Mouse (Mus musculus) G1E-ER4 (cell line): ENCODE results near the gene Ces2f. TPM values are rescaled to one million over a fixed set of nuclear protein-coding genes. Genes with fewer than 3 reads are reported as not detected.

ENCODE experiments used
- GATA1 ChIP-seq: IDR thresholded peaks from one replicate; pipeline ENCODE4 v1.8.0; 2012; ENCODE audit warnings: low read length, inconsistent platforms
- polyA plus RNA-seq: library from polyadenylated mRNA; stranded (reverse); fragments of >175 nt; gene quantifications from 2 replicates; pipeline ENCODE4 v1.2.3, GENCODE M21; 2012

The Ces2f gene
- polyA plus RNA-seq = not detected in 2 replicates

DNA sequence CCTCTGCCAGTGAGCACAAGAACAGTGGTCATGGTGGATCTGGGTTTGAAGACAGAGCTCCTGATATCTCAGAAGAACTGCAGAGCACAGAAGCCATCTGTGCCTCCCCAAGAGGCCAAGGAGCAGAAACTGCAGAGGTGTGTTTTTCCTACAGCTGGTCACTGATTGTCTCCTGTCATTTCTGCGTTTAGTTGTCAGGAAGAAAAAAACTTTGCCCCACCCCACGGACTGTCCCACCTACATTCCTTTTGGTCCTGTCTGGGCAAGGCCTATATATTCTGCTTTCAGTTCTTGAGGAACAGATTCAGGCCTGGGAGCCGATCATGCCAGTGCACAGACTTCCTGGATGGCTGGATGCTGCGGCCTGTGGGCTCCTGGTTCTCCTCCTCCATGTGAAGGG, at the start of gene Ces2f:
Gene Ces2f, plus strand, starts transcription at position 301 of the 400 bp plus-strand sequence.
- TF ChIP-seq GATA1 = no peak

DNA sequence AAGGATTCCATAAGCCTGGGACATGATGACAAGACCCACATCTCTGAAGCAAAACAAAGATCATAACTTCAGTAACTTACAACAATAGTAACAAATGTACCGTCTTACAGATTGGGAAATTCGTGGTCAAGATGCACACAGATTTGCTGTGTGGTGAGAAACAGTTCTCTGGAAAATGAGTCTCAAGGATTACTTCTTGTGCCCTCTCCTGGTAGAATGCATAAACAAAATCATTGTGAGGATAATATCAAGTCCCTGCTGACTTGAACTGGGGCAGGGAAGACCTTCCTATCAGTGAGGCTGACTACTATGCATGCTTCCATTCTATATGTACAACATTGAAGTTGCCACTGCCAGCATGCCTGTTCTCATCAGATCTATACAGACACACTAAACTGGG, 45.4 kb upstream of the Ces2f start:
- no peak for TF ChIP-seq GATA1

DNA sequence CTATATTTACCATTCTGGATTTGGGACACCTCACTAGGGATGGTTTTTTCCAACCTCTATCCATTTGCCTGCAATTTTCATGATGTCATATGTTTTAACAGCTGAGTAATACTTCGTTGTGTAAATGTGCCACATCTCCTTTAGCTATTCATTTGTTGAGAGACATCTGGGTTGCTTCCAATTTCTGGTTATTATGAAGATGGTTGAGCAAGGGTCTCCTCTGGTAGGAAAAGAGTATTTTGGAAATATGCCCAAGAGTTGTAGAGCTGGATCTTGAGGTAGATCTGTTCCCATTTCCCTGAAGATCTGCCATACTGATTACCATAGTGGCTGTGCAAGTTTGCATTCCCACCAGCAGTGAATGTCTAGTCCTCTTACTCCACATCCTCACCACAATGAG, 40.0 kb upstream of the Ces2f start:
- TF ChIP-seq GATA1 = no peak

DNA sequence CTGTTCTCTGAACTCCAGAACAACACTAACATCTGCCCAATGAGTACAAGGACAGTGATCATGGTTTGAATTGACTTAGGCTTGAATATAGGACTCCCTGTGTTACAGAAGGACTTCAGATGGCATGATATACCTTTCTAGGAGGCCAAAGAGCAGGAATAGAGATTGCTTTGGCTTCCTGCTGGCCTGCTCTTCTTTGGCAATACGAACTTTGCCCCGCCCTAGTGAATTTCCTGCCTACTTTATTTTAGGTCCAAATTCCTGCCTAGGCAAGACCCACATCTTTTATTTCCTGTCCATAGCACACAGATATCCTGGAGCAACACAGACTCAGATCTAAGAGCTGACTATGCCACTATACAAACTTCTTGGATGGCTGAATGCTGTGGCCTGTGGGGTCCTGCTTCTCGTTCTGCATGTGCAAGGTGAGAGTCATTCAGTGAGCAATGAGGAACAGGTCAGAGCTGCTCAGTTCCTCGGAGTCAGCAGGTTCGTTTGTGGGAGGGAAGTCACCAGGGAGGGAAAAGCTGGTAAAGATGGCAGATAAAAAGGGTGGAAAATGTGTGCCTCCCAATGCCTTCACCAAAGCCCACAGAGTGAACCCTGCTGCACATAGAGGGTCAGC, 21.1 kb upstream of the Ces2f start, which contains the start of gene Ces2e:
Gene Ces2e, plus strand, starts transcription at position 289 of the 625 bp plus-strand sequence.
- TF ChIP-seq GATA1 = no peak

DNA sequence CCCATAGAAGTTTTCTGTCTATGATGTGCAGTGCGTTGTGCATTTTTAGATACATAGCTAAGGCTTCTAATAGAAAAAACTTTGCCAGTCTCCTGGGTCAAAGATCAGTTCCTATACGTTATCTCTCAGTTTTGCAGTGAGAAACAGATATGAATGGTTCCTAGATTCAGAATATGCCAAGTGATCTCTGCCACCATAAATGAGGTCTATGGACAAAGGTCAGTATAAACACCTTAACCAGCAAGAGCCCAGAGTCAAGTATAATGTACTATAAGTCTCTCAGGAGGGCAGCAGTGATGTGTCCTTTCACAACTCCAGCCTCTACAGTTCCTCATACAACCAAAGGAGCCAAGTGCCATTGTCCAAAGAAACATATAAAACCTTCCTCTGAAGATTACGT, 19.9 kb upstream of the Ces2f start:
- no peak for TF ChIP-seq GATA1

DNA sequence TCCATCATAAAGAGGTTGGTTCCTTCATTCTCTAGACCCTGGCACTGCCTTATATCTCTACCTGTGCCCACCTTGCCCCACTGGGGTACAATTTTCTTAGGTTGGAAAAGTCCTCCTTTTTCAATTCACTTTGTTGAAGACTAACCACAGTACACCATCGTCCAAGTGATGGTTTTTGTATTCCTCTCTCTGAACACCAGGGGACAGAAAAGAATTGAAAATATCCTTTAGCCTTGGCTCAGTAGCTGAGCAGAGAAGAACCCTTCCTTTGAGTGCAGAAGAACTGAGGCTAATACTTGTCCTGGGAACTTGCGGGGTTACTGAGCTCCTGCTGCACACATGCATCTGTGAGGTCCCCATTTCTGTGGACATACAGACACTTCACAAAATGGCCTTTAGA, 2.5 kb upstream of the Ces2f start:
- no peak for TF ChIP-seq GATA1

DNA sequence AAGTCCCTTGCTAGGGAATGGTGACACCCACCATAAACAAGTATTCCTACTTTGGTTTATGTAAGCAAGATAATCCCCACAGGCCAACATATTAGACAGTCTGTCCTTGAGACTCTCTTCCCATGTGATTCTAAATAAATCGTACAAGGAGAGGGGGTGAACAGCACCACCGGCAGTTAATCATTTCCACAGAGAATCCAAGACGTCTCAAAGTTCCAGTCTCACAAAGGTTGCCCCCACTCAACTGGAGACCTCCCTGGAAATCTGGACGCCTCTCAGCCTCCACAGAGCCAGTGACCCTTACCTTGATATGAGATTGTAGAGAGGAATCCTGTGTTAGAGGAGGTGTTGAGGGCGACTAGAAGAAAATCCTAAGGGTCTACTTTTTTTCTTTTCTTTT, 1.9 kb downstream of the Ces2f start:
- no peak for TF ChIP-seq GATA1

DNA sequence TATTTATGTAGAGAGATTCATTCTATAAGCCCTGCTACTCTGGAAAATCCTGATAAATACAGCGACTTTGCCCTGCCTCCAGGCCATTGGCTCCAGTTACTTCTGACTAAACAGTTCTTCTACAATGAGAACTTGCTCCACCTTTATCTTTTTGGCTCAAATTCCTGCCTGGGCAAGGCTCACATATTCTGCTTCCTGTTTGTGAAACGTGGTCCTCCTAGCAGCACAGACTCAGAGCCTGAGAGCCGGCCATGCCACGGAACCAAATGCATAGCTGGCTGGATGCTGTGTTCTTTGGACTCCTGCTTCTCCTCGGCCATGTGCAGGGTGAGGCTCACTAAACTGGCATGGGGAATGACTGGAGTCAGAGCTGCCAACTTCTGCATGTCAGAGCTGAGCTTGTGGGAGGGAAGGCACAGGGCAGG, 14.4 kb downstream of the Ces2f start, which contains the start of gene Ces2g:
Gene Ces2g, plus strand, starts transcription at position 182 of the 425 bp plus-strand sequence.
- no peak for TF ChIP-seq GATA1

DNA sequence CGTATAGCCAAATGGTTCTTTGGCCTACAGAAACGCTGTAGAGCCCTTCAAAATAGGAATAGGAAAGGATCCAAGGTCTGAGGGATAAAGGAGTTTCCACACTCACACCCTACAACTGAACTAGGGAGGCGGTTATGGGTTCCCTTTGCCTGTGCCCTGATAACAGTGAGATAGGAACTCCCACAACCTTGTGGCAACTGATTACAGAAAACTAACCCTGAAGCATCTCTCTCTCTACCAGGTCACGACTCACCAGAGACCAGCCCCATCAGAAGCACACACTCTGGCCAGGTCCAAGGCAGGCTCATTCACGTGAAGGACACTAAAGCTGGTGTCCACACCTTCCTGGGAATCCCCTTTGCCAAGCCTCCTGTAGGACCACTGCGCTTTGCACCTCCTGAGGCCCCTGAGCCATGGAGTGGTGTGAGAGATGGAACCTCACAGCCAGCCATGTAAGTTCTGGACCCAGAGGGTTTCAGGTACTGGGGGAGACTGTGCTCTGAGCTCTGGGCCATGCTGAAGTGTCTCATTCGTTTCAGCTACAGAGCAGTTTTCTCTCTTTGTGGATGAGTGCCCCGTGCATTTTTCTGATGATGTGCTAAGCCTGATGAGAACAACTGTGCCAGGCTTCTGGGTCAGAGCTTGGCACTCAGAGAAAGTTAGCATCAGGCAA, 15.2 kb downstream of the Ces2f start:
- TF ChIP-seq GATA1 = peak; percentile 81

- TF ChIP-seq GATA1 = no peak
Measured at GRCm38 (mm10) chr8:104963375-104963894, 16.3 kb downstream of the Ces2f start.

DNA sequence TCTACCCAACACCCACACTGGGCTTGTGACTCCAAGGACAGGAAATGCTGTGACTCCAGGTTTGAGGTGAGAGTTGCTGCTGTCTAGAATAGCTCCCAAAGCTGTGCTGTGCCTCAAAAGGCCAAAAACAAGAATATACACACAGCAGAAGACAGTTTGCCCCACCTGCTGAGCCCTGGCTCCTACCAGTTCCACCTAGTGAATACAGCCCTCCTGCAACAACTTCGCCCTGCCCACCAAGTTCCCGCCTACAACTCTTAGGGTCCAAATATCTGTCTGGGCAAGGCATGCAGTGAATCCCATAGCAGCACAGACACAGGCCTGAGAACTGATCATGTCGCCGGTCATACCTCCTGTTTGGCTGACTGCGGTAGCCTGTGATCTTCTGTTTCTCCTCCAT, 37.0 kb downstream of the Ces2f start:
- no peak for TF ChIP-seq GATA1

DNA sequence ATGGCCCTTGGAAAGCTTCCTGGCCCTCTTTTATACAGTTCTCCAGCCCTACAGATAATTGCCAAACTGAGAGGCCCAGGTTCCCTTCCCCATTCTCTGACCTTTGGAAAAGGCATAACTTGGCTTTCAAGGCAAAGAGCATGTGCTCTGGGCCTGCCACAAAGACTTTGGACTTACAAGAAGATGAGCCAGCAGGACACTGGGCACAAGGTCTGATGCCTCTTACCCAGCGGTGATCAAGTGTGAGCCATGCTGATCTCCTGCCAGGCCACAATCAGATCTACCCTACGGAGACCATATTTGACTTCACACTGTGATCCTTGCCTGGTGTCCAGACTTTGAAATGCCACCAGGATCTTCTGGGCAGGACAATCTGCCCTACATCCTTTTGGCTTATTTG, 37.8 kb downstream of the Ces2f start:
- no peak for TF ChIP-seq GATA1

GRCm38 (mm10) chr8:104998191-104998590, 51.0 kb downstream of the Ces2f start:
- no peak for TF ChIP-seq GATA1

DNA sequence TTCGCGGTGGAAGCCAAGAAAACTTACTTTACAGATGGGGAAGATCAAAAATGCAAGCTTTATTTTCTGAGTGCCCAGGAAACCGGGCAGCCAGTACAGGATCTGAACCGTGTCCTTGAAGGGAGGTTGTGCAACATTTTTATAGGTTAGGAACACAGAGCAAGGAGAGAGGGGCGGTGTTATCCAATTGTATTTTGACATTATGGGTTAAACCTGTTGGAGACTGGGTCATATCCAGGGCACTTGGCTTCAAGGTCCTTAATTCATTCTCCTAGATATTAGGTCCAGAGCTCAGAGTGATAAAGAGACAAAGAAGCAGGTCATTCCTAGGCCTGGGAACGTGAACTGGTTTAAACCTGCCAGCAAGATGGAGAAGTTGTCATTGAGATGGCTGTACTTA, 52.0 kb downstream of the Ces2f start:
- no peak for TF ChIP-seq GATA1

- no peak for TF ChIP-seq GATA1
Measured at GRCm38 (mm10) chr8:105000586-105000985, 53.4 kb downstream of the Ces2f start, which contains the start of gene Ces2h. Gene Ces2h, plus strand, starts transcription at chr8:105000853.

Other genes starting within 250 kb of the Ces2f start
- not detected in 2 replicates for gene Ces2a, start 213.4 kb upstream of the Ces2f start, polyA plus RNA-seq
- gene Ces2b, start 115.8 kb upstream of the Ces2f start, polyA plus RNA-seq = not detected in 2 replicates
- not detected in 2 replicates for gene Ces2c, start 100.3 kb upstream of the Ces2f start, polyA plus RNA-seq
- not detected in 2 replicates for gene Ces2e, start 21.1 kb upstream of the Ces2f start, polyA plus RNA-seq
- 3.7 and 6.9 TPM in 2 replicates for gene Ces2g, start 14.4 kb downstream of the Ces2f start, polyA plus RNA-seq
- not detected in 2 replicates for gene Ces2h, start 53.5 kb downstream of the Ces2f start, polyA plus RNA-seq
- not detected in 2 replicates for gene Ces3a, start 101.2 kb downstream of the Ces2f start, polyA plus RNA-seq
- not detected in 2 replicates for gene Ces3b, start 136.4 kb downstream of the Ces2f start, polyA plus RNA-seq
- not detected in 2 replicates for gene Ces4a, start 184.4 kb downstream of the Ces2f start, polyA plus RNA-seq
- gene Cbfb, start 223.3 kb downstream of the Ces2f start, polyA plus RNA-seq = 23.6 and 33.1 TPM in 2 replicates